Mouse (Mus musculus): ENCODE data around the gene Metap1d.

Gene Metap1d

DNA sequence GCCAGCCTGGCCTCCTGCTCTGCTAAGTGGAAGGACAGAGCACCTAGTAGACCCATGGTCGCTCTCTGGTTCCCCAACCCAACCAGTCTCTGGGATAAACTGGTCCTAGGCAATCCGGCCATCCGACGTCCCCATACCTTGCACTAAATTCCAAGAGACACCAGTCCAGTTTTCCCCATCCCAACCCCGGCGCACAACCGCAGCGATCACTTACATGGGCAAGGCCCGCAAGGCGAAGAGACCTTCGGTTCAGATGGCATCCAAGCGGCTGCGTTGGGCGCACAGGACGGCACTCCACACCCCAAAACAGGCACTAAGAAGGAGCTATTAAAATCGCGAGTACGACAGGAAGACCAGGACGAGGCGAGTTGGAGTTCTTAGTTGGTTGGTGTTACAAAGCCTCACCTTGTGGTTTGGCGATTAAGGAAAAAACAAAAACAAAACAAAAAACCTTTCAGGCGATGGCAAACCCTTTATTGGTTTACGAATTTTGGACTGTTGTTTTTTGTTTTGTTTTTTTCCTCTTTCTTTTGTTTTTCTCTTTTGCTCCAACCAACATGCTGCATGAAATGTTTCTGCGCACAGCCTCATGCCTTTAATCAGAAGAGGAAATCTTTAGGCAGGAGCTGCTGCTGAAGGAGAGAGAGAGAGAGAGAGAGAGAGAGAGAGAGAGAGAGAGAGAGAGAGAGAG lies 74.4 kb downstream of the Metap1d start:
- no peak for DNase-seq (ENCODE audit: low spot score in 2 of 2)

GRCm38 (mm10) chr2:71528014-71528713 lies 75.1 kb downstream of the Metap1d start, which contains the start of gene Dlx1:
TSS of gene Dlx1 (plus strand) at chr2:71528113.
- no peak for DNase-seq (ENCODE audit: low spot score in 2 of 2)

- no peak for DNase-seq (ENCODE audit: low spot score in 2 of 2)
Observed at GRCm38 (mm10) chr2:71528714-71529510, 75.8 kb downstream of the Metap1d start.

DNA sequence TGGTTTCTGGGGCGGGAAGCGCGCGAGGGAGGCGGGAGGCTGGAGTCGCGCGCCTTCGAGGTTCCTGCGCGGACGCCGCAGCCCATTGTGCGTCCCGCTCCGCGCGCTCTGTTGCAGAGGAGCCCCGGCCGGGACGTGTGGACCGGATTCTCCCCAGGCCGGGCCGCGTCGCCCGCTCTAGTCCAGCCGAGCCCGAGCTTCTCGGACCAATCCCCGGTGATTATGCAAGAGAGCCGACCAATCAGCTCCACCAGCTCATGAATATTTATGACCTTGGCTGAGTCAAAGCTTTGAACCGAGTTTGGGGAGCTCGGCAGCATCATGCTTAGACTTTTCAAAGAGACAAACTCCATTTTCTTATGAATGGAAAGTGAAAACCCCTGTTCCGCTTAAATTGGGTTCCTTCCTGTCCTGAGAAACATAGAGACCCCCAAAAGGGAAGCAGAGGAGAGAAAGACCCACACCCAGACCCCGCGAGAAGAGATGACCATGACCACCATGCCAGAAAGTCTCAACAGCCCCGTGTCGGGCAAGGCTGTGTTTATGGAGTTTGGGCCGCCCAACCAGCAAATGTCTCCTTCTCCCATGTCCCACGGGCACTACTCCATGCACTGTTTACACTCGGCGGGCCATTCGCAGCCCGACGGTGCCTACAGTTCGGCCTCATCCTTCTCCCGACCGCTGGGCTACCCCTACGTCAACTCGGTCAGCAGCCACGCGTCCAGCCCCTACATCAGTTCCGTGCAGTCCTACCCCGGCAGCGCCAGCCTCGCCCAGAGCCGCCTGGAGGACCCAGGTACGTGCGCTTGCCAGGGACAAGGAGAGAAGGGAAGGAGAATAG lies 76.7 kb downstream of the Metap1d start:
- peak; percentile 46 to 58 for DNase-seq (ENCODE audit: low spot score in 2 of 2)

DNA sequence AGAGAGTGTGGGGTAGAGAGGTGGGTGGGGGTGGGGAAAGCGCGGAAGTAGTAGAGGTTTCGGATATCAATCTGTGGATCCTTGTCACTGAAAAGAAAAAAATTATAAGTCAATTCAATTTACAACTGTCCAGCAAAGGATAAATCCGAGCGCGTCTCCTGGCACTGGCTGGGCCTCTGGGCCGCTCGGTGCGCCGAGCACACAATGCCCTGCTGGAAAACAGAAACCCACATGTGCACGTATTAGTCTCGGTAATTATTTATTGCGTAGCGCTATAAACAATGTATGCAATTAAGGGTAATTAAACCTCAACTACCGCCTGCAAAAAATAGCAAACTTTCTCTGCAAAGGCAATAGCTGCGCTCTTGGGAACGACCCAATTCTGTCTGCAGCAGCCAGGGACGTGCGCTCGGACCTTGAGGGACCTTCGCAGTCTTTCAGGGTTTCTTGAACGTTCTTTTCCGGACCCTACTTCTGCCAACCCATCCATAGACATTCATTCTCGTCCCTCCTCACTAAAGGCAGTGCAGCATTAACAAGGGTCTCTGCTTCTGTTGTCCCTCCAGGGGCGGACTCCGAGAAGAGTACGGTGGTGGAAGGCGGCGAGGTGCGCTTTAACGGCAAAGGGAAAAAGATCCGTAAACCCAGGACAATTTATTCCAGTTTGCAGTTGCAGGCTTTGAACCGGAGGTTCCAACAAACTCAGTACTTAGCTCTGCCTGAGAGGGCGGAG lies 77.5 kb downstream of the Metap1d start:
- DNase-seq (ENCODE audit: low spot score in 2 of 2) = no peak

DNA sequence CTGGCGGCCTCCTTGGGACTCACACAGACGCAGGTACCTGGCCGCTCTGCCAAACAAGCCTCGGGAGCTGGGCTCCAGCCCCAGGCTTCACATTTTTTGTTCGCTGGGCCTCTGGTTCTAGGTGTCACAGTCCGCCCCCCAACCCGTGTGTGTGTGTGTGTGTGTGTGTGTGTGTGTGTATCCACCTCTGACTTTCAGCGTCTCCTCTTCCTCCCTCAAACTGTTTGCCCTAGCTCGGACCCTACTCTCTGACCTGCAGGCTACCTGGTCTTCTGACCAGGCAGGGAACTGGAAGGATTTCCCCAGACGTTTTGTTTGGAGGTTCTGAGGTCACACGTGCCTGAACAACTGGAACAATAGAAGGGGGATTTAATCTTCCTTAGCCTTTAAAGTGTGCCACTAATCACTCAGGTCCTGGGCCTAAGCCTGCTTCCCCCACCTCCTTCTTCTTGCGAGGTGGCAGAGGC lies 78.1 kb downstream of the Metap1d start:
- no peak for DNase-seq (ENCODE audit: low spot score in 2 of 2)

GRCm38 (mm10) chr2:71531990-71532970 lies 79.2 kb downstream of the Metap1d start:
- DNase-seq (ENCODE audit: low spot score in 2 of 2) = no peak

GRCm38 (mm10) chr2:71533094-71533493 lies 80.0 kb downstream of the Metap1d start:
- DNase-seq (ENCODE audit: low spot score in 2 of 2) = no peak

- DNase-seq (ENCODE audit: low spot score in 2 of 2) = no peak
Observed at GRCm38 (mm10) chr2:71534242-71535052, 81.4 kb downstream of the Metap1d start.

DNA sequence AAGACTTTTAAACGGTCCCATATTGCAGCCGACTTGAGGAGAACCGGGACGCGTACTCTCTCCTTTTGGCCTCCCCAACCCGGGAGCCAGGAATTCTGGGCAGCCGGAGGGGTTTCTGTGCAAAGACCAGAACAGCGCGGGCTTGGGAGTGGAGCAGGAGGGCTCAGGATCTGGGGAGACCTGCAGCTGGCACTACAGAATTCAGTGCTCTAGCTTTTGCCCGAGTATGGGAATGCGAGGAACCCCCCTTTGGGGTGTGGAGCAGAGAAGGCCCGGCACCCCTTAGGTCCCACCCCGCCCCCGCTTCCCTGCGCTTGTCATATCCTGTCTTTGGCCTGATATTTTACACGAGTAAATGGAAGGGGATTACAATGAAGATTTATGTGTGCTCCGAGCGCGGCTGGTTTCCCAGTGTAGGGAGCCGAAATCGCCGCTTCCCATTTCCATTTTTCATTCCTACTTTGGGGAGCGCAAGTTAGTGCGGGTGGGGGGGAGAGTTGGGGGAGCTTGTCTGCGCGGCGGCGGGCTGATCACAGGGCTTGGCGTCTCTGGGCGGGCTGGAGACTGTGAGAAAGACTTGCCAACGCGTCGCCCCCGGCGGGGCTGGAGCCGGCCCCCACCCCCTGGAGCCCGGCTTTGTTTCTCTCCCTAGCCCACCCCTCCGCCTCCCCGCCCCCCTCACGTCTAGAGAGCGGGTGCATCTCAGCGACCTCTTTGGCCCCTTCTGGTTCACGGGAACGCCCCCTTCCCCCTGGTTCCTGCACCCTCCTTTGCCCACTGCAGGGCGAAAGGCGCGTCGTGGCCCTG lies 87.7 kb downstream of the Metap1d start:
- no peak for DNase-seq (ENCODE audit: low spot score in 2 of 2)

DNA sequence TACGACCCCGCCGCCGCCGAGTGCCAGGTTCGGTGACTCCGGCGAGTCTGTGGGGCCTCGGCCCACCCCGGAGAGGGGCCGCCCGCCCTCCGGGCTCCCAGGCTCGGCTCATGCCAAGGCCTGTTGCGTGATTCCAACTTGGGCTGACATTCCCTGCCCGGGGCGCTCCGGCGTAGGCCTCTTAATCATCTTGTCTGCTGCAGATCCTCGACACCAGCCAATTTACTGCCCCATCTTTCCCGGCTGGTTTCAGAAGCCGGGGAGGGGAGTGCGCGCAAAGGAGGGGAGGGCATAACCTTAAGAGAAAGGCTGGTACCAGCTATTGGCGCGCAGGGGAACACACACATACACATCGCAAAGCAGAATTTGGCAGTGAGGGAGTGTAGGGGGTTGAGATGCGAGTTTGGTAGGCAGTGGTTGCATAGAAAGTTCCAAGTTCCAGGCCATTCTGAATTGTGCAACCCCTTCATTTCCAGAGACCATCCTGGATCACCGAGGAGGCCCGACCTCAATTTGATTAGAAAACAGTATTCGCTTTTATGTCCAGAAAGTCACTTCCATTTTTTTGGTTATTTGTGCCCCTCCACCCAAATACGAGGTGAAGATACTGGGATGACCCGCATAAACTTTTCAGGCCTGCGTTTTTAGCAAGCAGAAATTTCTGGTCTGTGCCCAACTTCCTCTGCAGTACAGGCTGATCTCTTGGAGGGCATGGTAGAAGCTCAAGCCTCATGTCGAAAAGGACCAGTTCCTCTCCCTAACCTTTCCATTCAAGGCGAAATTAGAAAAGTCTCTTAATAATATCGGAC lies 88.5 kb downstream of the Metap1d start:
- DNase-seq (ENCODE audit: low spot score in 2 of 2) = no peak

DNA sequence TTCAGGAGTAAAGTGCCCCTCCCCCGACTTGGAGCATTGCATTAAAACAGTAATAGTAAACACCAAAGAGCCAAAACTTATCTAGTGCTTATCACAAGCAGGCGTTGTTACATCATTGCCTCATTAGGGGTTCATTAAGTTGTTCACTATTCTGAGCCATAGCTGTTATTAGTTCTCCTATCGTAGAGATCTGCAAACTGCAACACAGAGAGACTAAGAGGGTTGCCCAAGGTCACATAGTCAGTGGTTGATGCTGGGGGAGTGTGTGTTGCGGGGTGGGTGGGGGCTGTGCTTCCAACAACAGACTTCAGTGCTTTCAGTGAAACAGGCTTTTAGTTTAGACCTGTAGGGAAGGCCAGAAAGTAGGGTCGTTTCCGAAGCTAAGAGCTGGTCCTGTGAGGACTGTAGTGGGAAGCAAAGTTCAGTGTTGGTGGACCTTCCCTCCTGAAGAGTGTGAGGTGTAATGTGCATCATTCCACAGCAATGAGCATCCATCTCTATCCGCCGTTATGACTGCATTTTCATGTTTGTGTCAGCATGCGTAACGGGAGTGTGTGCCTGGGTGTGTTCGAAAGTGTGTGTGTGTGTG lies 89.2 kb downstream of the Metap1d start:
- no peak for DNase-seq (ENCODE audit: low spot score in 2 of 2)

DNA sequence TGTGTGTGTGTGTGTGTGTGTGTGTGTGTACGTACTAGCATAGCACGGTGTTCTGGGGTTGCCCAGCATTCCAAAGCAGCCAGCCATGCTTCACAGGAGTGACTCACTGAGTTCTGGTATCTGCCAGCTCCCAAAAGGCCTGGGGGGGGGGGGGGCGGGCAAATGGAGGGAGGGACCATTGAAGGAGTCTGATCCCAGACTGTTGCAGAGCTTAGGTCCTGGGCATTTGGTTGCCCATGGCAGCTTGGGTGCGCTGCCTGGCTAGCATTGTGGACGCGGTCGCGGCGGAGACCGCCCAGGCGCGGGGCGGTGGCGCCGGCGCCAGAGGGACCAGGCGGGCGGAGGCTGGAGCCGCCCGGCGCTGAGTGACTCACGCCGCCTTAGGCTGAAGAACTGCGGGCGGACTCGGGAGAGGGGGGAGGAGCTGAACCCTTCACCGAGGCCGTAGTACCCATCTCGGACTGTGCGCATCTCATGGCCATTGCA lies 89.8 kb downstream of the Metap1d start:
- no peak for DNase-seq (ENCODE audit: low spot score in 2 of 2)

GRCm38 (mm10) chr2:71543531-71543930 lies 90.5 kb downstream of the Metap1d start:
- DNase-seq (ENCODE audit: low spot score in 2 of 2) = no peak

- DNase-seq (ENCODE audit: low spot score in 2 of 2) = no peak
Observed at GRCm38 (mm10) chr2:71543948-71544347, 90.9 kb downstream of the Metap1d start.
